Mouse (Mus musculus) layer of hippocampus, postnatal 25 days (tissue): ENCODE data around the gene Tox3. TPM values are rescaled to one million over a fixed set of nuclear protein-coding genes. Genes with fewer than 3 reads are reported as not detected.

Experiments
- DNase-seq, 2 experiments: peaks; one replicate each; pipeline ENCODE4 v3.0.0; 2022; ENCODE audit warnings: mixed read lengths in 2 of 2, low spot score in 1 of 2; ENCODE audit errors: extremely low spot score in 1 of 2
- total RNA-seq, 2 experiments: library from RNA; stranded (reverse); gene quantifications; 2 replicates each; pipeline ENCODE4 v1.2.3; 2021

Tox3 gene
- total RNA-seq, 2 experiments from 2014 or later, result 12.4 to 12.7 TPM

DNA sequence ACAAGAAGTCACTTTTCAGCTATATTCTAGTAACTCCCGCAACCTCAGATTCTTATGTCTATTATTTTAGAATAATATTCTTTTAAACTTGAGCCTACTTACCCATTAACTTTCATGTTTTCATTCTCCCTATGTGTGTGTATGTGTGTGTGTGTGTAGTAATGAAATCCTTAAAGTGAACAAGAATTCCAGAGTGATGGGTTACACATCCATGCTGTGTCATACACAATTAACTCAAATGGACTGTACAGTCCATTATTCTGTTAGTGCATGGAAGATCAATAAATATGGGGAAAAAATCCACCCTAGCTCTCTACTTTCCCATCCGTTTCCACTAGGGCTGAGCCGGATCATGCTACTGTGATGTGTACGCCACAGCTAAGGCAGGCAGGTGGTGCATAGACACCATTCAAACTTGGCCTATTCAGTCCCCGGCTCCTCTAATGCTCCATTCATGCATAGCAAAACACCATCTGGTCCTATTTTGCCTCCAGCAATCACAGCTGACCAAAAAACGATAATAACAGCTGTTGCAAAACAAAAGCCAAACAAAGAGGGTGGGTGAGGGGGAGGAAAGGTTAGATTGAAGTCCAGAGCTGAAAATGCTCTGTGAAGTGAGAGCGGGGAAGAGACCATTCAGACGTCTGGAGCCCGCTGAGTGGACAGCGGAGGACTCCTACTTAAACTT is 103.5 kb downstream of the Tox3 start:
- DNase-seq, result no peak

DNA sequence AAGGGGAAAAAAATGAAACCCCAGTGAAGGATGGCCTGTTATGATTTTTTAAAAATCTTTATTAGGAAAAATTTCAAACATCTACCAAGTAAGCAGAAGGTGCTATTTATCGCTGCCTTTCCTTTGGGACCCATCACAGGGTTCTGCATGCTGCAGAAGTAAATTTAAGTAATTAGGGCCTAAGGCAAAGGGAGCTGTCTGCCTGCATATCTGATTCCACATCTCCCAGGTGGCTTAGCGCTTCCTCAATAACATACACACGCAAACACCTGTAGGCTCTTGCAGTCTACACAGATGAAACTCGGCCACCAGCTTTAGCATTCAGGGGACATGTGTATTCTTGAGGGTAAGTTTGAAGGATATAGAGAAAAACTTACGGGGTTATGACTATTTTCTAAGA is 104.2 kb downstream of the Tox3 start:
- no peak for DNase-seq

DNA sequence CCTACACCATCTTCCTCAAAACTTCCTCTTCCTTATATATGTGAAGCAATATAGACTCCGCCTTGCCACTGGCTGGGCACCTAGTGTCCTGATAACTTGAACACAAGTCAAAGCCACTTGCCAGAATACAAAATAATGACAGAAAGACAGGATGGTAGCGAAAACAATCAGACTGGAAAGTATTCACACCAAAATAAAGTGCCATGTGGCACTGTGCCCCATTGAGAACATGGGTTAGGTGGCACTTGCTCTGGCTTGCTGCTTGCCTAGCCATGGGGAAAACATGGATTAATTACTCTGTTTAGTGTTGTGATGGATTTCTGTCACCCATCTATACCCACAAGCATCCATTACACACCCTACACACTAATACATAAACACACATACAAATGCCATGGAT is 105.8 kb downstream of the Tox3 start:
- DNase-seq, result no peak

DNA sequence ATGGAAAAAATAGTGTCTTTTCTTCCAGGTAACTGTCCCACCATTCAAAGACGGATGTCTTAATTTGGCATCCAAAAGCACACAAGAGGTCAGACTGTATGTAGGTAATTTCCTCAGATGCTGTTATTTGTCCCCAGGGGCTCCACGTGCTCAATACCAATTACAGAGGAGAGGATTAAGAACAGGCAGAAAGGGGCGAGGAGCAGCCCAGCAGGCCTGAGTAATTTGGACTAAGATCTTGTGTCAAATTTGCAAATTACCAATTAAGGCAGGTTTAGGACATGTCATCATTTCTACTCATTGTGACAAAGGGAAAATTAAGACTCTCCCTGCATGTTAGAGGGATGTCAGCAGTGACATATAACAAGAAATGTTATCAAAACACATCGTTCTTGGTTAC is 106.7 kb downstream of the Tox3 start:
- DNase-seq, result no peak

DNA sequence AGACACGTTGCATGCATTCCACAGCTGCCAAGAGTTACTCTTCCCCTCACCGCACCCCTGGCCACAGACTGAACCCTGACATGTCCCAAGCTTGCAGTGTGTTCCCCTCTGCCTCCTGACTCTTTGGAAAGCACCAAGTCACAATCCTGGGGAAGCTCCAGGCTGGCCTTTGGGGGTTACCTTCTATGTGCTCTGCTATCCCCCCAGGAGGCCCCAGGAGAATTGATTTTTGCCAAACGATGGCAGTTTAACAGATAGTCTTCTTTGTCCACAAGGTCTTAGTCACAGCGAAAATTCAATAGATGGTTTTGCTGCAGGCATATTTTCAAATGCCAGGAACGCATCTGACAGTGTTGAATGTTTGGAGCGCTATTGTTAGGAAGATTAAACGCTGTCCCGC is 115.6 kb downstream of the Tox3 start:
- DNase-seq, result no peak

DNA sequence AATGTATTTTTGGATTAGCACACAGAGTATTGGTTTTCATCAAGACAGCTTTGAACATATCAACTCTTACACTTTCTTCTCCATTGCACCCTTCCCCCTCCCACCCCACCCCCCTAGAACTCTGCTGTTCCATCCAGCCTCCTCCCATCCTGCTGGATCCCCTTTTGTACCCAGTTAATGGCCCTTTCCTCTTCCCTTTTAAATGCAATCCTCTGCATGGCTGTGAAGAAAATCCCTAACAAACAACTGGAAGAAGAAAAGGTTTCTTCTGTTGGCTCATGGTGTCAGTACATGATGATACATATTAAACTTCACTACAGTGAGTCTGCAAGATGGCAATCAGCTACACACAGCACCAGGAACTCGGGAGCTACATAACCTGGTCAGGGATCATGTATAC is 124.0 kb downstream of the Tox3 start:
- no peak for DNase-seq

DNA sequence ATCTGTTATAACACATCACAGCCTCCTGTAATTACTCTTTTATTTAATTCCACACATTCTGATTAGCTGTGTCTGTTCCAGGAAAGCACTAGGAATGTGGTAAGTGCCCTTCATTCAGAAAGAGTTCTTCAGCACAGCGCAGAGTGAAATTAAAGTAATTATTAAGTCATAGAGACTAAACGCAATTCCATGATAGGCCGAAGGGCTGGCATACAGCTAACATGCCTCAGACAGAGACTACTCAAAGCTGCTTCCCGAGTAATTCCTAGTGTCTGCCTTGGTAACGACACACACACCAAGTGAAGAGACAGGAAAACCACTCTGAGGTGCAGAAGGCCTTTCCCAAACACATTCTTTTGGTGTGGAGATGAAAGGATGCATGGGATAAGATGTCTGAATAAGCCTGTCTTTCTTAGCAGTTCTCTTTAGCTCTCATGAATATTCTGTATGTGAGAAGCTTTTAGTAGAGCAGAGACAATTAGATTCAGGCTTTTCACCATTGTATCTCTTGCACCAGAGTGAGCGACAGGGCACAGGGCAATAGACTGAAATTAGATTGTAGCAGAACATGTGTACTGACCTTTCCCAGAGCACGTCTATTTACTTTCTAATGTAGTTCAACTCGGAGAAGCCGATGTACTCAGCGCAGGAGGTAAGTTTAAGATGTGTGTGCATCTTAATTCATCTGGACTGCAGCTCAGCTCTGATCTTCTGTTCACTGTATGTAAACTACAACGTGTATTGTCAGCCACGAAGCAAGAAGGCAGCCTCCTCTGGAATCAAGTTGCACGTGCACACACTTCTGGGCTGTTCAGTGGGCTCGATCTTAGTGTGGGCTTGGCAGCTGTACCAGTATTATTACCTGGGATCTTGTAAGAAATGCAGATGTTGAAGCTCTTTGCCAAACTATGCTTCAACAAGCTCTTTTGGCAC is 138.8 kb downstream of the Tox3 start:
- DNase-seq, result no peak
